Comparison of ENCODE assay signal across 15 mouse cellular contexts in the genomic region with DNA sequence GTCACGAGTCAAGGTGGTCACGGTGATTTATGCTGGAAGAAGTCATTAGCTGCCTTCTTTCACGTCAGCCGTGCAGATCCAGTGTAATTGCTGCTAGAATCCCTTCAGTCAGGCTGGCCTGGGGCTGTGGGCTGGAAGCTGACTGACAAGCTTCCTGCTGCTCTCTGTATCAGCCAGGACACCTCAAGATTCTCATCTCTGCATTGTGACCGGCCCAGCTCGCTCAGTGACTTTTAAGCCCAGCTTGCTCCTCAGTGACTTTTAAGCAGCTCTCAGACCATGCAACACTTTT.
DNase-seq lines count a peak whose midpoint lies in the region; ATAC-seq lines count a peak whose summit lies in the region.
"Had no signal": no experiment of that assay in that cellular context is flagged by ENCODE, and none has a peak within 500 bp of the region (broad histone marks: within the 10 kb centered on the region; RNA-seq: fewer than 3 reads in every experiment).

No protein-coding gene starts in this region.

- H3K4me1 ChIP-seq in forebrain, embryonic 11.5 days (replicated peaks; ENCODE audit: control insufficient read depth, insufficient read depth, low read length), result no peaks in the 10 kb centered on the region
- H3K4me1 ChIP-seq in forebrain, embryonic 12.5 days, result peaks cover 6% of the 10 kb centered on the region; the same call in 1 of the 2 replicates
- peaks cover 10% of the 10 kb centered on the region for H3K4me1 ChIP-seq in midbrain, embryonic 14.5 days (ENCODE audit: control insufficient read depth, insufficient read depth, low read length)
- peaks cover 21% of the 10 kb centered on the region for H3K4me1 ChIP-seq in midbrain, embryonic 10.5 days
- peaks cover 14% of the 10 kb centered on the region; the same call in 1 of the 2 replicates for H3K4me1 ChIP-seq in limb, embryonic 12.5 days (replicated peaks)
- peaks cover 12% of the 10 kb centered on the region for H3K4me1 ChIP-seq in heart, embryonic 12.5 days (replicated peaks)
- H3K4me1 ChIP-seq: midbrain, embryonic 12.5 days had no signal

- DNase-seq in forebrain, embryonic 11.5 days (ENCODE audit: low spot score), result peak; percentile 45
- DNase-seq in midbrain, embryonic 14.5 days, result peak; percentile 60
- no peak for DNase-seq in midbrain, embryonic 10.5 days (ENCODE audit: low spot score)
- no peak for DNase-seq in urinary bladder, postnatal 4 days (ENCODE audit: low spot score in 2 of 2)
- DNase-seq in thymus, postnatal 4 days, result no peak
- DNase-seq: cerebellum, postnatal 36 days; heart, adult 2 months; liver; right cerebral cortex, postnatal 4 days had no signal

- no peak overlapping the region for H3K4me3 ChIP-seq in forebrain, embryonic 11.5 days (ENCODE audit: low read depth, low read length)
- H3K4me3 ChIP-seq in forebrain, embryonic 12.5 days (replicated peaks), result no peak overlapping the region
- no peak overlapping the region for H3K4me3 ChIP-seq in midbrain, embryonic 14.5 days (replicated peaks; ENCODE audit: low read depth, low read length)
- H3K4me3 ChIP-seq in midbrain, embryonic 10.5 days, result no peak overlapping the region
- H3K4me3 ChIP-seq in limb, embryonic 12.5 days (replicated peaks), result no peak overlapping the region
- no peak overlapping the region for H3K4me3 ChIP-seq in heart, embryonic 12.5 days
- H3K4me3 ChIP-seq: heart, adult 2 months; left cerebral cortex, adult 2 months; midbrain, embryonic 12.5 days had no signal

- no peaks in the 10 kb centered on the region for H3K36me3 ChIP-seq in forebrain, embryonic 11.5 days (ENCODE audit: control insufficient read depth, insufficient read depth, low read length)
- H3K36me3 ChIP-seq in forebrain, embryonic 12.5 days (replicated peaks), result no peaks in the 10 kb centered on the region
- no peaks in the 10 kb centered on the region for H3K36me3 ChIP-seq in midbrain, embryonic 14.5 days (ENCODE audit: control insufficient read depth, insufficient read depth, low read length)
- H3K36me3 ChIP-seq in midbrain, embryonic 10.5 days, result no peaks in the 10 kb centered on the region
- H3K36me3 ChIP-seq in limb, embryonic 12.5 days, result no peaks in the 10 kb centered on the region
- 0 out of 2 replicates have a peak, but pooled peaks cover 8% of the 10 kb centered on the region for H3K36me3 ChIP-seq in heart, embryonic 12.5 days
- H3K36me3 ChIP-seq: midbrain, embryonic 12.5 days had no signal

- no peak overlapping the region for H3K27ac ChIP-seq in forebrain, embryonic 11.5 days (ENCODE audit: low read depth, low read length)
- no peak overlapping the region for H3K27ac ChIP-seq in forebrain, embryonic 12.5 days
- peak overlapping the region; percentile 34; the same call in 1 of the 2 replicates for H3K27ac ChIP-seq in midbrain, embryonic 14.5 days (replicated peaks; ENCODE audit: low read depth, low read length)
- H3K27ac ChIP-seq in midbrain, embryonic 10.5 days (replicated peaks), result no peak overlapping the region
- 0 out of 2 replicates have a peak overlapping the region, but pooled peaks have one; percentile 2 for H3K27ac ChIP-seq in limb, embryonic 12.5 days
- H3K27ac ChIP-seq in heart, embryonic 12.5 days (ENCODE audit: poor library complexity, severe bottlenecking), result no peak overlapping the region
- H3K27ac ChIP-seq: heart, adult 2 months; left cerebral cortex, adult 2 months; midbrain, embryonic 12.5 days had no signal

- H3K27me3 ChIP-seq in forebrain, embryonic 11.5 days (ENCODE audit: control insufficient read depth, insufficient read depth, low read length), result no peaks in the 10 kb centered on the region
- no peaks in the 10 kb centered on the region for H3K27me3 ChIP-seq in forebrain, embryonic 12.5 days
- no peaks in the 10 kb centered on the region for H3K27me3 ChIP-seq in midbrain, embryonic 14.5 days (ENCODE audit: control insufficient read depth, insufficient read depth, low read length)
- no peaks in the 10 kb centered on the region for H3K27me3 ChIP-seq in midbrain, embryonic 10.5 days (ENCODE audit: low read depth, poor library complexity, severe bottlenecking)
- no peaks in the 10 kb centered on the region for H3K27me3 ChIP-seq in limb, embryonic 12.5 days
- H3K27me3 ChIP-seq in heart, embryonic 12.5 days (replicated peaks), result 0 out of 2 replicates have a peak, but pooled peaks cover 2% of the 10 kb centered on the region
- H3K27me3 ChIP-seq: midbrain, embryonic 12.5 days had no signal

- no peaks in the 10 kb centered on the region for H3K9me3 ChIP-seq in forebrain, embryonic 11.5 days (ENCODE audit: control insufficient read depth, low read length)
- H3K9me3 ChIP-seq in forebrain, embryonic 12.5 days, result peaks cover 8% of the 10 kb centered on the region; the same call in 1 of the 2 replicates
- no peaks in the 10 kb centered on the region; the same call in 1 of the 2 replicates for H3K9me3 ChIP-seq in midbrain, embryonic 14.5 days (ENCODE audit: control insufficient read depth, low read length)
- H3K9me3 ChIP-seq in midbrain, embryonic 10.5 days (replicated peaks), result peaks cover 11% of the 10 kb centered on the region; the same call in 1 of the 2 replicates
- peaks cover 10% of the 10 kb centered on the region for H3K9me3 ChIP-seq in limb, embryonic 12.5 days
- H3K9me3 ChIP-seq in heart, embryonic 12.5 days (replicated peaks), result peaks cover 11% of the 10 kb centered on the region

- ATAC-seq in forebrain, embryonic 11.5 days (replicated peaks; ENCODE audit: low FRiP score), result no peak
- ATAC-seq in forebrain, embryonic 12.5 days (ENCODE audit: low FRiP score), result no peak
- no peak for ATAC-seq in midbrain, embryonic 14.5 days (ENCODE audit: low FRiP score, low TSS enrichment)
- no peak for ATAC-seq in limb, embryonic 12.5 days (ENCODE audit: insufficient number of reproducible peaks, insufficient read depth, low FRiP score, low TSS enrichment, low read depth)
- no peak for ATAC-seq in heart, embryonic 12.5 days (ENCODE audit: insufficient number of reproducible peaks, low FRiP score)
- ATAC-seq: lung, postnatal 0 days had no signal

- no peak overlapping the region for H3K4me2 ChIP-seq in forebrain, embryonic 11.5 days (ENCODE audit: low read depth, low read length, severe bottlenecking)
- no peak overlapping the region for H3K4me2 ChIP-seq in forebrain, embryonic 12.5 days
- H3K4me2 ChIP-seq in midbrain, embryonic 14.5 days (ENCODE audit: low read length), result no peak overlapping the region
- no peak overlapping the region for H3K4me2 ChIP-seq in limb, embryonic 12.5 days
- H3K4me2 ChIP-seq in heart, embryonic 12.5 days, result no peak overlapping the region
- H3K4me2 ChIP-seq: midbrain, embryonic 12.5 days had no signal

- WGBS in forebrain, embryonic 11.5 days, result 64% methylated on average over 6 of the region's 6 CpGs
- 66% methylated on average over 6 of the region's 6 CpGs for WGBS in forebrain, embryonic 12.5 days
- 18% methylated on average over 6 of the region's 6 CpGs for WGBS in midbrain, embryonic 14.5 days
- 58% methylated on average over 6 of the region's 6 CpGs for WGBS in midbrain, embryonic 10.5 days
- WGBS in limb, embryonic 12.5 days, result 42% methylated on average over 6 of the region's 6 CpGs
- 72% methylated on average over 6 of the region's 6 CpGs for WGBS in heart, embryonic 12.5 days

- H3K9ac ChIP-seq in forebrain, embryonic 11.5 days (ENCODE audit: low read length), result no peak overlapping the region
- no peak overlapping the region for H3K9ac ChIP-seq in forebrain, embryonic 12.5 days
- no peak overlapping the region for H3K9ac ChIP-seq in midbrain, embryonic 14.5 days (replicated peaks; ENCODE audit: low read length)
- H3K9ac ChIP-seq in limb, embryonic 12.5 days (replicated peaks), result no peak overlapping the region
- no peak overlapping the region for H3K9ac ChIP-seq in heart, embryonic 12.5 days
- H3K9ac ChIP-seq: midbrain, embryonic 12.5 days had no signal

Comparison
In these comparisons a context has a peak if more than half of its experiments do, and no peak if none do; other contexts are left out.
1. DNase-seq: peak in forebrain, embryonic 11.5 days (single experiment) and midbrain, embryonic 14.5 days (single experiment); none in midbrain, embryonic 10.5 days (single experiment), urinary bladder, postnatal 4 days (0 of 2) and thymus, postnatal 4 days (single experiment).
2. H3K27ac ChIP-seq: peak in midbrain, embryonic 14.5 days (single experiment) and limb, embryonic 12.5 days (single experiment); none in forebrain, embryonic 11.5 days (single experiment), forebrain, embryonic 12.5 days (single experiment), midbrain, embryonic 10.5 days (single experiment) and heart, embryonic 12.5 days (single experiment).